Comparison of ENCODE assay signal across 31 mouse cellular contexts in the genomic region with DNA sequence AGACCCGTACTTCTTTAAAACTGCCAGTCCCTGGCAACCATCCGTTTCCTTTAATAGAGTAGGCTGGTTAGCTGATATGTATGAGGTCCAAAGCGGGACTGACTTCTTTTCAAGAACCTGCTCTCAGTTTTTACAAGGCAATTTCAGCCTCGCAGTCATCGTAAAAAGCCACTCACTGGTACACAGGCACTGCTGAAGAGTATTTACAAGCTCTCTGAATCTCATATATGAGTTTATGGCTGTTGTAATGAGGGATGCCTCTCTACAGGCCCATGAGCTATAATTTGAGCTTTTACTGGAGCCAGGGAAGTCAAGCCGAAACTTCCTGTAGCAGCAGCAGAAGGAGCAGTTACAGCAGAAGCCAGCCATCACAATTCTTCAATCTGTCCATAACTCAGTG. TPM values are rescaled to one million over a fixed set of nuclear protein-coding genes. Genes with fewer than 3 reads are reported as not detected.
DNase-seq lines count a peak whose midpoint lies in the region; ATAC-seq lines count a peak whose summit lies in the region.
"Had no signal": no experiment of that assay in that cellular context is flagged by ENCODE, and none has a peak within 500 bp of the region (broad histone marks: within the 10 kb centered on the region; RNA-seq: fewer than 3 reads in every experiment).

No protein-coding gene starts in this region.

- no peak for DNase-seq in neural tube, embryonic 10.5 days (ENCODE audit: extremely low spot score, low spot score)
- peak; percentile 46 for DNase-seq in hindlimb bud, embryonic 11.5 days (ENCODE audit: extremely low spot score, low read depth, low spot score)
- no peak for DNase-seq in ovary, adult 18-20 months (ENCODE audit: low spot score)
- DNase-seq in B cell, adult 2 months = no peak
- DNase-seq: adrenal gland, postnatal 10 days; adrenal gland, postnatal 36 days; cerebellum, adult 18-20 months; cerebellum, adult 9-10 months; gastrocnemius, adult 2 months; gastrocnemius, postnatal 25 days; heart, adult 18-20 months; heart, postnatal 10 days; heart, postnatal 36 days had no signal

- no peak overlapping the region for H3K9ac ChIP-seq in neural tube, embryonic 14.5 days (replicated peaks; ENCODE audit: low read depth, low read length)
- H3K9ac ChIP-seq in limb, embryonic 13.5 days = no peak overlapping the region
- H3K9ac ChIP-seq in neural tube, embryonic 15.5 days (replicated peaks) = no peak overlapping the region
- H3K9ac ChIP-seq in heart, embryonic 12.5 days = no peak overlapping the region
- H3K9ac ChIP-seq: forebrain, embryonic 13.5 days; heart, embryonic 15.5 days; hindbrain, embryonic 13.5 days had no signal

- no peaks in the 10 kb centered on the region for H3K36me3 ChIP-seq in neural tube, embryonic 14.5 days (ENCODE audit: control insufficient read depth, insufficient read depth, low read length)
- no peaks in the 10 kb centered on the region for H3K36me3 ChIP-seq in limb, embryonic 13.5 days
- no peaks in the 10 kb centered on the region for H3K36me3 ChIP-seq in neural tube, embryonic 15.5 days
- no peaks in the 10 kb centered on the region for H3K36me3 ChIP-seq in heart, embryonic 12.5 days
- H3K36me3 ChIP-seq: forebrain, embryonic 10.5 days; G1E; heart, embryonic 10.5 days; heart, embryonic 15.5 days; hindbrain, embryonic 10.5 days; hindbrain, embryonic 13.5 days had no signal

- H3K4me3 ChIP-seq in neural tube, embryonic 14.5 days (ENCODE audit: low read depth, low read length) = no peak overlapping the region
- no peak overlapping the region for H3K4me3 ChIP-seq in limb, embryonic 13.5 days
- no peak overlapping the region for H3K4me3 ChIP-seq in neural tube, embryonic 15.5 days (replicated peaks)
- no peak overlapping the region for H3K4me3 ChIP-seq in heart, embryonic 12.5 days
- H3K4me3 ChIP-seq: forebrain, embryonic 10.5 days; forebrain, embryonic 13.5 days; gastrocnemius, adult 2 months; heart, embryonic 10.5 days; heart, embryonic 15.5 days; hindbrain, embryonic 10.5 days; hindbrain, embryonic 13.5 days had no signal

- no peaks in the 10 kb centered on the region for H3K27me3 ChIP-seq in neural tube, embryonic 14.5 days (ENCODE audit: control insufficient read depth, insufficient read depth, low read length)
- H3K27me3 ChIP-seq in limb, embryonic 13.5 days = no peaks in the 10 kb centered on the region
- H3K27me3 ChIP-seq in neural tube, embryonic 15.5 days (replicated peaks) = no peaks in the 10 kb centered on the region
- H3K27me3 ChIP-seq in heart, embryonic 12.5 days (replicated peaks) = no peaks in the 10 kb centered on the region
- H3K27me3 ChIP-seq: forebrain, embryonic 13.5 days; heart, embryonic 15.5 days; hindbrain, embryonic 13.5 days had no signal

- H3K9me3 ChIP-seq in neural tube, embryonic 14.5 days (ENCODE audit: control insufficient read depth, low read length) = no peaks in the 10 kb centered on the region
- H3K9me3 ChIP-seq in limb, embryonic 13.5 days = no peaks in the 10 kb centered on the region
- H3K9me3 ChIP-seq in neural tube, embryonic 15.5 days (replicated peaks) = no peaks in the 10 kb centered on the region
- no peaks in the 10 kb centered on the region for H3K9me3 ChIP-seq in heart, embryonic 12.5 days (replicated peaks)
- H3K9me3 ChIP-seq: forebrain, embryonic 10.5 days; forebrain, embryonic 13.5 days; heart, embryonic 10.5 days; heart, embryonic 15.5 days; hindbrain, embryonic 10.5 days; hindbrain, embryonic 13.5 days had no signal

- WGBS in neural tube, embryonic 14.5 days = 17% methylated on average over 6 of the region's 6 CpGs
- 18% methylated on average over 6 of the region's 6 CpGs for WGBS in limb, embryonic 13.5 days
- WGBS in neural tube, embryonic 15.5 days = 20% methylated on average over 6 of the region's 6 CpGs
- 71% methylated on average over 6 of the region's 6 CpGs for WGBS in heart, embryonic 12.5 days

- H3K27ac ChIP-seq in neural tube, embryonic 14.5 days (ENCODE audit: low read depth, low read length) = no peak overlapping the region
- H3K27ac ChIP-seq in limb, embryonic 13.5 days = no peak overlapping the region
- no peak overlapping the region for H3K27ac ChIP-seq in neural tube, embryonic 15.5 days (replicated peaks)
- no peak overlapping the region for H3K27ac ChIP-seq in heart, embryonic 12.5 days (ENCODE audit: poor library complexity, severe bottlenecking)
- H3K27ac ChIP-seq: forebrain, embryonic 10.5 days; forebrain, embryonic 13.5 days; gastrocnemius, adult 2 months; heart, embryonic 10.5 days; heart, embryonic 15.5 days; hindbrain, embryonic 10.5 days; hindbrain, embryonic 13.5 days had no signal

- ATAC-seq in neural tube, embryonic 14.5 days (ENCODE audit: low read depth) = peak; percentile 78
- peak; percentile 92 for ATAC-seq in limb, embryonic 13.5 days (ENCODE audit: low FRiP score, low read depth)
- peak; percentile 79 for ATAC-seq in neural tube, embryonic 15.5 days (ENCODE audit: low FRiP score)
- ATAC-seq in heart, embryonic 12.5 days (ENCODE audit: insufficient number of reproducible peaks, low FRiP score) = no peak
- ATAC-seq: forebrain, embryonic 13.5 days; forebrain, embryonic 16.5 days; hindbrain, embryonic 16.5 days; inflammation-experienced regulatory T-cells, adult 6 months had no signal

- no peaks in the 10 kb centered on the region for H3K4me1 ChIP-seq in neural tube, embryonic 14.5 days (ENCODE audit: control insufficient read depth, insufficient read depth, low read length)
- H3K4me1 ChIP-seq in limb, embryonic 13.5 days = peaks cover 11% of the 10 kb centered on the region
- H3K4me1 ChIP-seq in neural tube, embryonic 15.5 days = no peaks in the 10 kb centered on the region; the same call in 1 of the 2 replicates
- no peaks in the 10 kb centered on the region for H3K4me1 ChIP-seq in heart, embryonic 12.5 days (replicated peaks)
- H3K4me1 ChIP-seq: forebrain, embryonic 10.5 days; forebrain, embryonic 13.5 days; heart, embryonic 10.5 days; heart, embryonic 15.5 days; hindbrain, embryonic 10.5 days; hindbrain, embryonic 13.5 days had no signal

- no peak overlapping the region for H3K4me2 ChIP-seq in neural tube, embryonic 14.5 days (ENCODE audit: low read depth, low read length)
- H3K4me2 ChIP-seq in limb, embryonic 13.5 days (replicated peaks) = no peak overlapping the region
- H3K4me2 ChIP-seq in neural tube, embryonic 15.5 days = no peak overlapping the region
- no peak overlapping the region for H3K4me2 ChIP-seq in heart, embryonic 12.5 days
- H3K4me2 ChIP-seq: forebrain, embryonic 13.5 days; heart, embryonic 15.5 days; hindbrain, embryonic 13.5 days had no signal

RNA-seq across cellular contexts. Expression of gene Crnn, which starts 17.9 kb away (rescaled TPM):
- not detected in 2 replicates for polyA plus RNA-seq in neural tube, embryonic 14.5 days (2014; fragmentation: Nextera tagmentation; extraction: Ambion mirVana)
- not detected in 2 replicates for polyA plus RNA-seq in limb, embryonic 13.5 days (2015; fragmentation: Nextera tagmentation; extraction: Ambion mirVana)
- not detected in 2 replicates for polyA plus RNA-seq in neural tube, embryonic 15.5 days (2015; fragmentation: Nextera tagmentation; extraction: Ambion mirVana)
- not detected in 2 replicates for polyA plus RNA-seq in heart, embryonic 12.5 days (2016; fragmentation: Nextera tagmentation; extraction: Ambion mirVana)
- polyA plus RNA-seq: embryonic facial prominence, embryonic 11.5 days; forebrain, embryonic 10.5 days; forebrain, embryonic 13.5 days; forebrain, embryonic 16.5 days; frontal cortex, adult 2 months; G1E; gonadal fat pad, adult 2 months; heart, embryonic 10.5 days; heart, embryonic 15.5 days; hindbrain, embryonic 10.5 days; hindbrain, embryonic 13.5 days; hindbrain, embryonic 16.5 days; inflammation-experienced regulatory T-cells, adult 6 months; Patski had no signal

RNA-seq across cellular contexts. Expression of gene Flg2, which starts 34.6 kb away (rescaled TPM):
- not detected in 2 replicates for polyA plus RNA-seq in neural tube, embryonic 14.5 days (2014; fragmentation: Nextera tagmentation; extraction: Ambion mirVana)
- not detected in 2 replicates for polyA plus RNA-seq in limb, embryonic 13.5 days (2015; fragmentation: Nextera tagmentation; extraction: Ambion mirVana)
- not detected in 2 replicates for polyA plus RNA-seq in neural tube, embryonic 15.5 days (2015; fragmentation: Nextera tagmentation; extraction: Ambion mirVana)
- not detected in 2 replicates for polyA plus RNA-seq in heart, embryonic 12.5 days (2016; fragmentation: Nextera tagmentation; extraction: Ambion mirVana)
- polyA plus RNA-seq: embryonic facial prominence, embryonic 11.5 days; forebrain, embryonic 10.5 days; forebrain, embryonic 13.5 days; forebrain, embryonic 16.5 days; frontal cortex, adult 2 months; G1E; gonadal fat pad, adult 2 months; heart, embryonic 10.5 days; heart, embryonic 15.5 days; hindbrain, embryonic 10.5 days; hindbrain, embryonic 13.5 days; hindbrain, embryonic 16.5 days; inflammation-experienced regulatory T-cells, adult 6 months had no signal
